Mouse (Mus musculus): ENCODE measurements around the gene Mfsd12.

DNA sequence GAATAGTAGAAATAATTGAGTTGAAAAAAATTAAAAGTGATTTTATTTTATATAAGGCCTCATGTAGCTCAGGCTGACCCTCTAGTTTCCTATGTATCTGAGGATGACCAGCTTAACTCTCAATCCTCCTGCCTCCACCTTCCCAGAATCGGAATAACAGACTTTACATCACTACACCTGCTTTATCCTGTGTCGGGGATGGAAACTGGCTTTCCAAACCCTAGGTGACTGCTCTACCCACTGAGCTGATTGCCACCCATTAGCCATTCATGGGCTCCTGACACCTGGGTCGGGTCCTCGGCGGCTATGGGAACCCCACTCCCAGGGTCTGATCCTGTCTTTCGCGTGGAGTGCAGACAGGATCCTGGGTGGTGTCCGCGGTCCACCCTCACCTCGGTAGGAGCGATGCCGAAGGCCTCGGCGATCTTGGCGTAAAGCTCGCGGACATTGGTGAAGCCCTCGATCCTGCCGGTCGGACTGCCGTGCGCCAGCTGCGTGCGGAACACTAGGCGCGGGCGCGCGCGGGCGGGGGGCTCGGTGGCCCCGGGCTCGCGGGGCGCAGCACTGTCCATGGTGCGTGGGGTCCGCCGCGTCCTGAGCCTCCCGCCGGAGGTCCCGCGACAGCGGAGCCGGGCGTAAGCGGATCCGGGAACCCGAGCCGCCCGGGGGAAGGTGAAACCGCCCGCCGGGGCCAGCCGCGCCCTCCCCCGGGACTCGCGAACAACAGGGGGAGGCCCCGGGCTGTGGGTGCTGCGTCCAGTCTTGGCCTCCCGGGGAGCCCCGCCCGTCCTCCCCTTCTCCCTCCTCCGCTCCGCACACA is 14.4 kb upstream of the Mfsd12 start, which contains the start of gene Gipc3:
- TF ChIP-seq ELF1 (IDR thresholded peaks at IDR 0.05; ENCODE audit: low read depth, low read length): no peak
- no peak for TF ChIP-seq CTCF (IDR thresholded peaks at IDR 0.05 in 2 of 3, conservative IDR thresholded peaks at IDR 0.05 in 1 of 3; ENCODE audit: control insufficient read depth in 1 of 3, insufficient read depth in 1 of 3, low read depth in 2 of 3, low read length in 3 of 3, poor library complexity in 1 of 3, severe bottlenecking in 1 of 3)
- no peak for TF ChIP-seq POLR2A (IDR thresholded peaks at IDR 0.05; ENCODE audit: control insufficient read depth in 1 of 2, insufficient read depth in 1 of 2, low read depth in 1 of 2, low read length in 2 of 2, poor library complexity in 1 of 2)
- no peak for TF ChIP-seq RAD21 (IDR thresholded peaks at IDR 0.05; ENCODE audit: low read depth, low read length)
- TF ChIP-seq KAT2A (conservative IDR thresholded peaks at IDR 0.05; ENCODE audit: low read depth, low read length): no peak
- no peak for TF ChIP-seq EP300 (IDR thresholded peaks at IDR 0.05; ENCODE audit: low read depth in 1 of 2, low read length in 2 of 2)
- TF ChIP-seq MYB (IDR thresholded peaks at IDR 0.05; ENCODE audit: low read depth, low read length): no peak
- TF ChIP-seq NRF1 (IDR thresholded peaks at IDR 0.05; ENCODE audit: insufficient read depth, low read depth, low read length, poor library complexity, severe bottlenecking): no peak
- no peak for TF ChIP-seq MAFK (IDR thresholded peaks at IDR 0.05; ENCODE audit: borderline replicate concordance, low read depth, low read length)
- no peak for TF ChIP-seq BHLHE40 (IDR thresholded peaks at IDR 0.05; ENCODE audit: borderline replicate concordance, low read depth, low read length)
- no peak for TF ChIP-seq ZNF384 (IDR thresholded peaks at IDR 0.05; ENCODE audit: low read depth, low read length)

All from MEL (cell line).